Mouse (Mus musculus) midbrain, embryonic 15.5 days (tissue): Measurements from ENCODE around the gene Zfp710. TPM values are rescaled to one million over a fixed set of nuclear protein-coding genes. Genes with fewer than 3 reads are reported as not detected.
"Not testable (repeated sequence)": the region's sequence is repeated elsewhere in the genome, so short reads cannot be mapped to it uniquely, and the experiment has no call there.

ENCODE experiments used
- ATAC-seq: fragments of 200-750 bp; cut with Nextera tagmentation; replicated peaks from 2 replicates; pipeline ENCODE4 v1.8.0; 2017; ENCODE audit warnings: moderate TSS enrichment
- H3K27ac ChIP-seq: fragments of 300-500 bp; sonication (generic); 2 replicates; pipeline ENCODE4 v1.5.1; 2015; ENCODE audit warnings: mild to moderate bottlenecking, inconsistent platforms
- H3K27me3 ChIP-seq: fragments of 300-500 bp; sonication (generic); replicated peaks from 2 replicates; pipeline ENCODE4 v1.6.1; 2015; ENCODE audit warnings: inconsistent platforms
- H3K36me3 ChIP-seq: fragments of 300-500 bp; sonication (generic); replicated peaks from 2 replicates; pipeline ENCODE4 v1.6.1; 2015; ENCODE audit warnings: inconsistent platforms
- H3K4me1 ChIP-seq: fragments of 300-500 bp; sonication (generic); 2 replicates; pipeline ENCODE4 v1.6.1; 2015; ENCODE audit warnings: inconsistent platforms
- H3K4me2 ChIP-seq: fragments of 300-500 bp; sonication (generic); 2 replicates; pipeline ENCODE4 v1.6.1; 2015; ENCODE audit warnings: inconsistent platforms, mild to moderate bottlenecking, moderate library complexity
- H3K4me3 ChIP-seq: fragments of 300-500 bp; sonication (generic); 2 replicates; pipeline ENCODE4 v1.5.1; 2015; ENCODE audit warnings: mild to moderate bottlenecking, inconsistent platforms
- H3K9ac ChIP-seq: fragments of 300-500 bp; sonication (generic); 2 replicates; pipeline ENCODE4 v1.6.1; 2015; ENCODE audit warnings: mild to moderate bottlenecking, inconsistent platforms
- H3K9me3 ChIP-seq: fragments of 300-500 bp; sonication (generic); 2 replicates; pipeline ENCODE4 v1.6.1; 2016; ENCODE audit warnings: inconsistent platforms
- WGBS: fragments of 180-500 bp; shearing (Covaris S2); methylation state at CpG from one replicate; pipeline ENCODE4 v1.1.7; 2015; ENCODE audit warnings: mixed read lengths; 5-methylcytosine and 5-hydroxymethylcytosine counted together
- polyA plus RNA-seq: library from polyadenylated mRNA; unstranded; fragments of >200 nt; fragmentation: Nextera tagmentation; extraction: Ambion mirVana; gene quantifications from 2 replicates; pipeline ENCODE4 v1.2.1, GENCODE M21; 2015

Gene Zfp710
- polyA plus RNA-seq, 1 experiment from 2014 or later = 18.0 TPM

DNA sequence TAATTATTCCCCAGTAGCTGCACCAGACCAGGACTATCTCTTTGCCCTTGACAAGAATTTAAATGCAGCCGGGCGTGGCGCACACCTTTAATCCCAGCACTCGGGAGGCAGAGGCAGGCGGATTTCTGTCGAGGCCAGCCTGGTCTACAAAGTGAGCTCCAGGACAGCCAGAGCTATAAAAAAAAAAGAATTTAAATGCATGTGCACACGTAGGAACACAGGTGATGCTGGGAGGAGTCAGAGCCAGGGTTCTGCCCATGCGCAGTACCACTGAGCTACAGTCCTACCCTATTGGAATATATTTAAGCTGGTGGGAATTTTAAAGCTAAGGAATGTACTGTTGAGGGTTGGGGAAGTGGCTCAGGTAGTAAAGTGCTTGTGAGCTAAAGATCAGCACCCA is 6.4 kb downstream of the Zfp710 start:
- ATAC-seq = no peak
- Histone ChIP-seq H3K27me3 (no peaks in the 10 kb centered on the region), H3K4me1 (peaks cover 37% of the 10 kb centered on the region), H3K4me2 (no peak overlapping the region), H3K9me3 (no peaks in the 10 kb centered on the region), H3K27ac (no peak overlapping the region), H3K4me3 (no peak overlapping the region), H3K9ac (no peak overlapping the region), H3K36me3 (no peaks in the 10 kb centered on the region)
- 95% methylated on average over 8 of the region's 8 CpGs for WGBS

DNA sequence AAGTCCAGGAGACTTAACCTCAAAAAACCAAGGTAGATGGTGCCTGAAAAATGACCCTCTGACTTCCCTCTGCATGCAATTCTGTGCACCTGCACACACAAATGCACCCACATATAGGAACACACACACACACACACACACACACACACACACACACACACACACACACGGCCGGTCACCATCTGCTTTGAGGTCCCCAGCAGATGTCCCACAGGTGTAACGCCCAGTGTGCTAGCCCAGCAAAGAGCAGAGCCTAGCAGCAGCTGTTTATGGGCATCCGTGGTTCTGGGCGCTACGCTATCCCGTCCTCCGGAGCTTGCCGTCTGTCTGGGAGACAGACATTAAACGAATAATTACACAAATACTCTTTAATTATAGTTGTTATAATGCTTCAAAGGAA is 6.9 kb downstream of the Zfp710 start:
- no peak overlapping the region for H3K9ac ChIP-seq
- no peak overlapping the region for H3K4me3 ChIP-seq
- H3K27me3 ChIP-seq = no peaks in the 10 kb centered on the region
- H3K4me2 ChIP-seq = no peak overlapping the region
- no peak overlapping the region for H3K27ac ChIP-seq
- H3K9me3 ChIP-seq = no peaks in the 10 kb centered on the region
- no peak for ATAC-seq
- H3K4me1 ChIP-seq = peaks cover 37% of the 10 kb centered on the region
- 51% methylated on average over 10 of the region's 10 CpGs for WGBS
- no peaks in the 10 kb centered on the region for H3K36me3 ChIP-seq

DNA sequence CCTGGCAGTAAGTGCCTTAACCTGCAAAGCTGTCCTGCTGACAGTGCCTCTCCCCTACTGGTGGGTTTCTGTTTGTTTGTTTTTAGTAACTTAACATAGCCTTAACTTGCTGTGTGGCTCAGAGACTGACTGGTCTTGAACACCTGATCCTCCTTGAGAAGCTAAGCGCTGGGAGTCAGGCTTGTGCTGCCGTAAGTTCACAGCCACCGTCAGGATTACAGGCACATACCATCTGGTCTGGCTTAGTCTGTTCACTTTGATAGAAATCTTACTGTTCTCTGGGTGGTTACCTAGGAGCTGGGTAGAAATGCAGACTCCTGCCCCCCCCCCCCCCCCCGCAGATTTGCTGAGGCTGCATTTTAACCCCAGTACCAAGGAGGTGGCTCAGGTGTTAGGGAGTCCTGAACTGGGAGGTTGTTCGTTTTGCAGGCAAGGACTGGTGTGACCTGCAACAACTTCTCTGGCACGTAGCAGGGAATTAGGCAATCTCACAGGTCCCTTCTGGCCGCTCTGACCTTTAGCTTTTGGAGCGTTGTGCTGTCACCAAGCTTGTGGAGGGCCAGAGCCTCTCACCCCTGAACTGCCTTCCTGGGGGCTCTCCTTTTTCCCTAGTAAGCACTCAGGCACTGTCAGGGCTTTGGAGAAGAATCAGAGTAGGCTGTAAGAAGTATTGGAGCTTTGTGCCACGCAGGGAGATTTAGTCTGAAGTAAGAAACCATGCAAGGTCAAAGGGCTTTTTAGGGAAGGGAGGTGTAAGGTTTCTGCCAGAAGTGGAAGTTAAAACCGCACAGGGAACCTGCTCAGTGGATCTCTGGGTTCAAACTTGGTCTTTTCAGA is 7.8 kb downstream of the Zfp710 start:
- Histone ChIP-seq H3K27ac (no peak overlapping the region), H3K27me3 (no peaks in the 10 kb centered on the region), H3K4me2 (no peak overlapping the region), H3K4me3 (no peak overlapping the region), H3K9ac (no peak overlapping the region), H3K9me3 (no peaks in the 10 kb centered on the region), H3K4me1 (peaks cover 36% of the 10 kb centered on the region), H3K36me3 (no peaks in the 10 kb centered on the region)
- 42% methylated on average over 10 of the region's 10 CpGs for WGBS
- ATAC-seq = no peak

DNA sequence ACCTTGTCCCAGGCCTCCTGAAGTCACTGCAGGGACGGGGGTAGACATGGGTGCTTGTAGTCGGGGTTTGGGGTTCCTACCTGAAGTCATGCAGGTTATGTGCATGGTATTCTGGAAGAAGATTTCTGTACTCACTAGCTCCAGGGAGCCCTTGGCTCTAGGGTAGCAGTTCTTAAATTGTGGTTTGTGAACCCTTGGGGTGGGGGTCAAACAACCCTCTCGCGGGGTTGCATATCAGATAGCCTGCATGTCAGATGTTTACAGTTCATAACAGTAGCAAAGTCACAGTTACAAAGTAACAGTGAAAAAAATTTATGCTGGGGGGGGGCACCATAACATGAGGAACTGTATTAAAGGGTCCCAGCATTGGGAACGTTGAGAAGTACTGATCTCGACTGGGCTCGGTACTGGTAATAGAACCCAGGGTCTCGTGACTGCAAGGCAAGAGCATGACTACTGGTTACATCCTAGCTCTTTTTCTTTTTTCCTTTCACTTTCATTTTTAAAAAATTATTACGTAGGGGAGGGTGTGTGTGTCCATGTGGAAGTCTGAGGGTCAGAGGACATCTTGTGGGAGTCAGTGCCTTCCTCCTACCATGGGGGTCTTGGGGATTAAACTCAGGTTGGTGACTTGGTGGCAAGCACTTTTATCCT is 8.6 kb downstream of the Zfp710 start:
- WGBS = 88% methylated on average over 9 of the region's 9 CpGs
- H3K4me1 ChIP-seq = peaks cover 28% of the 10 kb centered on the region
- ATAC-seq = no peak

DNA sequence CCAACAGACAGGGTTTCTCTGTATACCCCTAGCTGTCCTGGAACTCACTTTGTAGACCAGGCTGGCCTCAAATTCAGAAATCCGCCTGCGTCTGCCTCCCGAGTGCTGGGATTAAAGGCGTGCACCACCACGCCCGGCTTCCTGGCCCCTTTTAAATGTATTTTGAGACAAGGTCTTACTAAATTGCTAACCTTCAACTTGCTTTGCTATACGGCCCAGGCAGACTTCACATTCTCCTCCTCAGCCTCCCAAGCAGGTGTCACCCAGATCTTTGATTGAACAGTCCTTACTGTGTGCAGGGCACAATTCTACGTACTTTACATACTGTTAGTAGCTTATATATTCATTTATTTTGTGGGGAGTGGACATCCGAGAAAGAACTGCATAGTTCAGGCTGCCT is 9.2 kb downstream of the Zfp710 start:
- no peak for ATAC-seq
- 82% methylated on average over 9 of the region's 9 CpGs for WGBS

More for the DNA sequence above, 8.6 kb downstream of the Zfp710 start:
- Histone ChIP-seq H3K4me2 (no peak overlapping the region), H3K27me3 (no peaks in the 10 kb centered on the region), H3K9ac (no peak overlapping the region), H3K4me3 (no peak overlapping the region), H3K27ac (no peak overlapping the region), H3K36me3 (no peaks in the 10 kb centered on the region), H3K9me3 (no peaks in the 10 kb centered on the region)

DNA sequence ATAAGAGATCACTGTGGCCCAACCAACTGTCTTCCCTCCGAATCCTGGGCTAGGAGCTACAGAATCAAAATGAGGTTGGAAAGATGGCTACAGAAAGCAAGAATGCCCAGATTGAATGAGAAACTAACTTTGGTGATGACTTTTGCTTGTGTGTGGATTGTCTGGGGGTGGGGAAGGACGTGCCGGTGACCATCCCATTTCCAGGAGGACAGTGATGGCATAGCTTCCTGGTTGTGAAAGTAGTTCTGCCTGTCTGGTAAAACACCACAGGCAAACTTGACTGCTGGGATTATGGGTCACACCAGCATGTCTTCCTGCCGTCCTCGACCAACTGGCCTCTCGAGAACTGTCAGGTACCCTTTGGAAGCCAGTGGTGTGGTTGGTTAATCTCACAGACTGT is 10.5 kb downstream of the Zfp710 start:
- WGBS = 65% methylated on average over 6 of the region's 6 CpGs
- Histone ChIP-seq H3K4me1 (peaks cover 19% of the 10 kb centered on the region), H3K4me3 (no peak overlapping the region), H3K4me2 (no peak overlapping the region), H3K27me3 (no peaks in the 10 kb centered on the region), H3K9me3 (no peaks in the 10 kb centered on the region), H3K27ac (no peak overlapping the region), H3K9ac (no peak overlapping the region), H3K36me3 (no peaks in the 10 kb centered on the region)
- ATAC-seq = no peak

More for the DNA sequence above, 9.2 kb downstream of the Zfp710 start:
- H3K4me3 ChIP-seq = no peak overlapping the region
- H3K27ac ChIP-seq = no peak overlapping the region
- peaks cover 22% of the 10 kb centered on the region for H3K4me1 ChIP-seq
- H3K4me2 ChIP-seq = no peak overlapping the region
- no peak overlapping the region for H3K9ac ChIP-seq
- no peaks in the 10 kb centered on the region for H3K9me3 ChIP-seq
- no peaks in the 10 kb centered on the region for H3K27me3 ChIP-seq
- H3K36me3 ChIP-seq = no peaks in the 10 kb centered on the region

DNA sequence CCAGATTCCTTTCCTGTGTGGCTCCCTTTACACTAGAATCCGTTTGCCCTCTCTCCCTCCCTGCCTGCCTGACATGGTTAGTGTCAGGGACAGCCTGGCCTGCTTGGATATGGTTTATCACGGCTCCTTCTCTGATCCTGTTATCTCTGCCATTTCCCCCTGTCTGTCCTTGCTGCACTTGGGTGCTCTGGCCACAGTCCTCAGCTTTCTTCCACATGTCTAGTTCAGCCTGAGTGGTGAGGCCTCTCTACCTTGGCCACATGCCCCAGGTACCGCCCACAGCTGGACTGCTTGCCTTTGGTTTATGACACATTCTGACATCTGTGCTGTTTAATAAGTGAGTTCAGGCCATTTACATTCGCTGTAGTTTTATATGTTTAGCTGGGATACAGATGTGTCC is 11.1 kb downstream of the Zfp710 start:
- no peak overlapping the region for H3K9ac ChIP-seq
- 67% methylated on average over 4 of the region's 4 CpGs for WGBS

DNA sequence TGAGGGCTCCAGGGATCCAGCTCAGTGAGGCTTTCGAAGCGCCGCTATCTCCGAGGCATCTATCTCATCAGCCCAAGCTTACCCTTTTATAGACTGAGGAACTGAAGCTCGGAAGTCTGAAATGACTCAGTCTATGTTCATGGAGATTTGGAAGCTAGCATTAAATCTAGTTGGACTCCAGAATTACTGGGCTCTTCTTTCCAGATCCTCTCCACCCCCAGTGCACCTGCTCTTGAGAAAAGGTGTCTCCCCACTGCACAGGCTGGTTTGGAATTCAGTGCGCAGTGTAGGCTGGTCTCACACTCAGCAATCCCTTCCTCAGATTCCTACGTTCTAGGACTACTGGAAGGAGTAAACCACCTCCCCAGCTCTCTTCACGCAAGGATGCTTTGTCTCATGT is 15.1 kb downstream of the Zfp710 start:
- H3K9ac ChIP-seq = no peak overlapping the region
- no peak overlapping the region for H3K27ac ChIP-seq
- 93% methylated on average over 8 of the region's 8 CpGs for WGBS
- H3K36me3 ChIP-seq = no peaks in the 10 kb centered on the region
- H3K9me3 ChIP-seq = no peaks in the 10 kb centered on the region
- no peak for ATAC-seq
- peaks cover 16% of the 10 kb centered on the region for H3K4me1 ChIP-seq
- no peak overlapping the region for H3K4me2 ChIP-seq
- no peak overlapping the region for H3K4me3 ChIP-seq
- H3K27me3 ChIP-seq = no peaks in the 10 kb centered on the region

More for the DNA sequence above, 11.1 kb downstream of the Zfp710 start:
- Histone ChIP-seq H3K27me3 (no peaks in the 10 kb centered on the region), H3K9me3 (no peaks in the 10 kb centered on the region), H3K27ac (no peak overlapping the region), H3K4me3 (no peak overlapping the region), H3K4me1 (peaks cover 19% of the 10 kb centered on the region), H3K4me2 (no peak overlapping the region), H3K36me3 (no peaks in the 10 kb centered on the region)
- ATAC-seq = no peak

DNA sequence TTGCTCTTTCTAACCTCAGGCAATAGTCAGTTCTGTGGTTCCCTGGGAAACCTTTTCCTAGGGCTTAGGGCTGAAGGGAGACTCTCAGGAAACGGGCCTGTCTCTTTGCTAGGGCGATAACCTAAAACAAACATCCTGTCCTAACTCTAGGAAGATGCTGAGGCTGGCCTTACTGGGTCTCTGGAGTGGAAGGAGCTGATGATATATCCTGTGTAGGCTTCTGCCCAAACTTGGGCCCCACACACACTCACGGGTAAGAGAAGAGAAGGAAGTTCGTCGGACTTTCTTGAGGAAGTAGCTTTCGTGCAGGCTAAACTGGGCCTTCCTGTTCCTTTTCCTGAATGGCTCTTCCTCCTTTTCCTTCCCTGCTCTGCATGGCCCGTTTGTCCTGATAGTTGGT is 19.6 kb downstream of the Zfp710 start:
- no peak overlapping the region for H3K4me3 ChIP-seq
- no peak overlapping the region for H3K9ac ChIP-seq
- H3K36me3 ChIP-seq = no peaks in the 10 kb centered on the region
- no peak overlapping the region for H3K27ac ChIP-seq
- no peaks in the 10 kb centered on the region for H3K9me3 ChIP-seq
- H3K4me1 ChIP-seq = peaks cover 22% of the 10 kb centered on the region
- no peak overlapping the region for H3K4me2 ChIP-seq
- 72% methylated on average over 7 of the region's 7 CpGs for WGBS
- no peak for ATAC-seq
- no peaks in the 10 kb centered on the region for H3K27me3 ChIP-seq

DNA sequence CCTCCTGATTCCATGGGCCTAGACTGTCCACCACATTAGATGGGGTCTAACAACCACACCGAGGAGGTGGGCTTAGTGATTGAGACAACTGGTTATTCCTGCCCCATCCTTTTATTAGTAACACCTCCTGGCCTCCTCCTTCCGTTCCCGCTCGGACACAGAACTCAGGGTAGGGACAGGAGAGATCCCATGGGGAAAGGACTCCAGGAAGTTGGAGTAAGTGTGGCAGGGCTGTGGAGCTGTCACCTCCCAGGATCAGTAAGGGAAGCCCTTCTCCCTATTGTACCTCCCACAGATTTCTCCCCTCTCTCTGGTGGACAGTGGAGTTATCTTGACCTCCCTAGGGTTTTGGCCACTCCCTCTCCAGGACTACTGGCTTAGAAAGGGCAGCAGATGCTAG is 22.4 kb downstream of the Zfp710 start:
- 85% methylated on average over 4 of the region's 4 CpGs for WGBS

DNA sequence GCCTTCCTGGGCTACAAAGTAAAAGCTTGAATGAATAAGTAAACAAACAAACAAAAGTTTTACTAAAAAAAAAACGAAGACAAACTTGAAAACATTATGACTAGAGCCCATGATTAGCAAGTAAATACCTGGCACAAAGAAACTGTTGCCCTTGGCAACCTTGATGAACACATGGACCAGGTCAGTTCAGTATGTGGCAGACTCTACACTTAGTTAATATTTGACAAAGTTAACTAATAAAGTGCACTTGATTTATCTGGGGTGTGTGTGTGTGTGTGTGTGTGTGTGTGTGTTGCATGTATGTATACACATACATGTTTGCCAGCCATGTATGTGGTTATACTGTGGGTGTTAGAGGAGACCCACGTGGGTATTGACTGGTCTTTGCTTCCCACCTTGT is 25.1 kb downstream of the Zfp710 start:
- Histone ChIP-seq H3K36me3 (no peaks in the 10 kb centered on the region), H3K4me1 (peaks cover 14% of the 10 kb centered on the region), H3K4me3 (no peak overlapping the region), H3K9ac (no peak overlapping the region), H3K27ac (no peak overlapping the region), H3K27me3 (no peaks in the 10 kb centered on the region), H3K9me3 (no peaks in the 10 kb centered on the region), H3K4me2 (no peak overlapping the region)
- ATAC-seq = no peak
- 60% methylated on average over 2 of the region's 2 CpGs for WGBS

More for the DNA sequence above, 22.4 kb downstream of the Zfp710 start:
- Histone ChIP-seq H3K9ac (no peak overlapping the region), H3K36me3 (no peaks in the 10 kb centered on the region), H3K9me3 (no peaks in the 10 kb centered on the region), H3K27ac (no peak overlapping the region), H3K4me1 (peaks cover 21% of the 10 kb centered on the region), H3K27me3 (no peaks in the 10 kb centered on the region), H3K4me2 (no peak overlapping the region), H3K4me3 (no peak overlapping the region)
- ATAC-seq = no peak

DNA sequence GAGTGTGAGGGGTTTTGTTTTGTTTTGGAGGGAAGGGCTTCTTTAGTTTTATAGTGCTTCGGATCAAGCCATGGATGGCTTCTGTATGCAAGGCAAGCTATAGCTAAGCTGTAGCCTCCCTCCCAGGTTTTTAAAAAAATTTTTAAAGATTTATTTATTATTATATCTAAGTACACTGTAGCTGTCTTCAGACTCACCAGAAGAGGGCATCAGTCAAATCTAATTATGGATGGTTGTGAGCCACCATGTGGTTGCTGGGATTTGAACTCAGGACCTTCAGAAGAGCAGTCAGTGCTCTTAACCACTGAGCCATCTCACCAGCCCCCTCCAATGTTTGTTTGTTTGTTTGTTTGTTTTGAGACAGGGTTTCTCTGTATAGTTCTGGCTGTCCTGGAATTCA is 25.8 kb downstream of the Zfp710 start:
- H3K27ac ChIP-seq, H3K4me2 ChIP-seq, H3K27me3 ChIP-seq, H3K36me3 ChIP-seq, ATAC-seq, H3K4me1 ChIP-seq, H3K9me3 ChIP-seq, H3K9ac ChIP-seq, H3K4me3 ChIP-seq: not testable (repeated sequence)
- WGBS = 97% methylated on average over 1 of the region's 1 CpGs

DNA sequence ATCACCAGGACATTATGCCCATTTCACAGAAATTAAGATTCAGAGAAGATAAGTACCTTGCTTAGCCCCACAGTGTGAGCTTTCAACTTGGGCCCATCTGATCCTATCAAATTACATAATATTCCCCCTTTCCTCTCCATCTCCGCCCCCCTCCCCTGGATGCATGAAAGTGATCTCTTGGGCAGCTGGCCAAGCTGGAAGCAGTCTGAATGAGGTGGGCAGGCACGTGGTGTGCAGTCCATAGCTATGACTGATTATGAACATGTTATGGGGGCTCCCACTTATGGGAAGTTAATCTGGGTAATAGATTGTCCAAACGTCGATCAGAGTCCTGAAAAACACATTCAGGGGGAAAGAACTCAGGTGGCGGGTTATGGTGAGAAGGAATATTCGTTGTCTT is 27.2 kb downstream of the Zfp710 start:
- H3K36me3 ChIP-seq = no peaks in the 10 kb centered on the region
- no peaks in the 10 kb centered on the region for H3K9me3 ChIP-seq
- no peak overlapping the region for H3K4me3 ChIP-seq
- H3K27ac ChIP-seq = no peak overlapping the region
- H3K4me1 ChIP-seq = peaks cover 15% of the 10 kb centered on the region
- WGBS = 73% methylated on average over 6 of the region's 6 CpGs
- no peak for ATAC-seq
- no peak overlapping the region for H3K4me2 ChIP-seq
- H3K9ac ChIP-seq = no peak overlapping the region
- H3K27me3 ChIP-seq = no peaks in the 10 kb centered on the region
